Mouse (Mus musculus) kidney, adult 8-10 months (tissue): ENCODE results near the gene Hjurp.
A peak's percentile ranks its signal among the peaks of the same experiment; 100 is the strongest.

Experiments used
- DNase-seq, 2 experiments: peaks; one replicate each; pipeline ENCODE4 v3.0.0; 2022

Hjurp gene

GRCm38 (mm10) chr1:88277098-88277817 is at the start of gene Hjurp, which contains the start of gene Trpm8:
Gene Hjurp, minus strand, starts transcription at chr1:88277633.
Gene Trpm8, plus strand, starts transcription at chr1:88277661.
- peak; percentile 100 for DNase-seq

- DNase-seq = no peak
These were observed 45.7 kb upstream of the Hjurp start for GRCm38 (mm10) chr1:88323101-88323500.

DNA sequence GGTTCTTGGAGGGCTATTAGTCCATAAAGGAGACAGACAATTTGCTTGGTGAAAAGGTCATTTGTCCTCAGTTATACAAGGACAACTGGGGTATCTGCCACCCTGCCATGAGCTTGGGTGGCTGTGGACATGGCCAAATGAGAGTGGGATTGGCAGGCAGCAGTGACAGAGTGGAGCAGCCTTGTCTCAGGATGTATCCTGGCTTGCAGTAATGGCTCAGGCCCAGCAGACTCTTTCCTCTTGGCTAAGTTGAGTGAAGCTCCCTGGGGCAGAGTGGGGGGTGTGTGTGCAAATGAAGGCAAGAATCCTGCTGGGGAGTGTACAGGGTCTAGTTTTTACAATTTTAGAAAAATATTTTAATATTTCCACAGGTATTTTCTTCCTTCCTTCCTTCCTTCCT is 44.7 kb upstream of the Hjurp start:
- no peak for DNase-seq

DNA sequence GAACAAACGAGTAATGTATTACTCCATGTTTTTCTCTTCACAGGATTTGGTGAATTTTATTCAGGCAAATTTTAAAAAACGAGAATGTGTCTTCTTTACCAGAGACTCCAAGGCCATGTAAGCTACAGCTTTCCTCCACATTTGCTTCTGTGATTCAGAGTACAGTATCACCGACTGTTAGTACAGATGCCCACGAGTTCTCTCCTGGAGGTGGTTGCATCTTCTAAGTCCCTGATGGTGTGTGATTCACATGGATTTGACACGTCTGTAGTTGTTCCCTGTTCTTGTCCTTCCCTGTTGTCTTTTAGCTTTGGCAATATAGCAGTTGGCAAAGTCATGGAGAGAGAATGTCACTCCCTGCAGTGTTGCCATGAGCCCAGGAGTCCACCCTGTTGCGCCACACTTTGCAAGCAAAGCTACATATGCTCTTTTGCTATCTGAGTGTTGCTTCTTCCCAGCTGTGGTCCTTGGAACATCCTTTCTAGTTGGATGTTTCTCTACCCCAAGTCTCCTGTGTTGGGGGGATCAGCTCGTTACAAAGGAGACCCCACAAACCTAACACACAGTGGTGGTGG is 43.5 kb upstream of the Hjurp start:
- no peak for DNase-seq

DNA sequence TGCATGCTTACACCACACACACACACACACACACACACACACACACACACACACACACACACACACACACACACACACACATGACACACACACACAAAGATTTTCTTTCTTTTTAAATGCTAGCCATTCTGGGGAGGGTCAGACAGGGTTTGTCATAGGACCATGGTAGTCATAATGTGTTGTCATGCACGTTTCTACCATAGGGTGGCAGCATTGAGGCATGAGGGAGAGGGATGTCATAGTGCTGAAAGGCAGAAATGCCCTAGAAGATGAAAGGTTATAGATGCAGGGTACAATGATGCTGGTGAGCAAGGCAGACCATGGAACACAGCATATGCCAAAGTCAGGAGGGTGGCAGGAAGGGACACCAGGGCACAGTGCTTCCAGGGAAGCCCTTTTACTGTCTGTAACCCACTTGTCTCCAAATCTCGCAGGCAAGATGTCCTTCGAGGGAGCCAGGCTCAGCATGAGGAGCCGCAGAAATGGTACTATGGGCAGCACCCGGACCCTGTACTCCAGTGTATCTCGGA is 41.2 kb upstream of the Hjurp start:
- peak in 1 of 2 experiments; percentile 51 for DNase-seq

DNA sequence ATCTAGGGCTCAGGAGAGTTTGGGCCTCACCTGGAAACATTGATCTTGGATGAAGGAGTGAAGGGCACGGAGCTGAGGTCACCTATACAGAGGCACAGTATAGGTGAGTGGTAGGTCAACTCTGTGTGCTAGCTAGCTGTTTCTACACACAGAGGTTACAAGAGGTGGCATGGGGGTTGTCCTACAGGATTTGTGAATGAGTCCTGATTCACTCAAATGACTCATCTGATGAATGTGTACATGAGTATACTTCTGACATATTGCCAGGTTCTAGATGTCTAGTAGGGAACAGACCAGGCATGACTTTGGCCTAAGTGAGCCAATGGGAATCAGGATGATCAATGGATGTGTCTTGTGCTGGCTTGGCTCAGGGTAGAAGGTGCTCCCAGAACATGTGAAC is 39.8 kb upstream of the Hjurp start:
- no peak for DNase-seq

DNA sequence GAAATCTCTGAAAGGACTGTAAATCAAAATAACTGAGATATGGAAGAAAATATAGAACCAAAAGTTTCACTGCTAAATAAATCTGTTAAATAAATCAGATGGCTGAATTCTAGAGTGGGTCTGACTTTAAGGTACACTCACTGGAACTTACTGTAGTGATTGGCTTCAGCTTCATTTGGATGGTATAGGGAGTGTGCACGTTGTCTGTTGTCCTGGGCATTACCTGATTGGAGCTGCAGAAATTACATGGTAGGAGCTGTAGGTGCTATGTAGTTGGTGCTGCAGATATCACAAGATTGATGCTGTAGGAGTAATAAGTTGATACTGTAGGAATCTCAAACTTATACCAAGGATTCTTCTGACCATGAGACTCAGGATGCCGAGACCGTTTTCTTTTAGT is 32.9 kb upstream of the Hjurp start:
- no peak for DNase-seq

DNA sequence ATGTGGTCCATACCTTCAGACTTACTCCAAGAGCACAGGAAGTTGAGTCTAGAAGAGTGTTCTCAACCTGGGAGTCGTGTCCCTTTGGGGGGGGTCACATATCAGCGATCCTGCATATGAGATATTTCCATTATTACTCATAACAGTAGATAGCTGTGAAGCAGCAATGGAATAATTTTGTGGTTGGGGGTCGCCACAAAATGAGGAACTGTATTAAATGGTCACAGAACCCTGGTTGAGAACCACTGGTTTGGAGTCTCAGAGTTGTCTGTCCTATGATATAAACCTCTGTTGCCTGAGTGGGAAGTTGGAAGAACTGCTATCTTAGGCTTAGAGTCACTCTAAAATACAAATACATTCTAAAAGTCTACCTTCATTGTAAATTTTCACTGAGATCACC is 32.5 kb upstream of the Hjurp start:
- DNase-seq = no peak

- no peak for DNase-seq
These were observed 31.6 kb upstream of the Hjurp start for GRCm38 (mm10) chr1:88309020-88309419.

DNA sequence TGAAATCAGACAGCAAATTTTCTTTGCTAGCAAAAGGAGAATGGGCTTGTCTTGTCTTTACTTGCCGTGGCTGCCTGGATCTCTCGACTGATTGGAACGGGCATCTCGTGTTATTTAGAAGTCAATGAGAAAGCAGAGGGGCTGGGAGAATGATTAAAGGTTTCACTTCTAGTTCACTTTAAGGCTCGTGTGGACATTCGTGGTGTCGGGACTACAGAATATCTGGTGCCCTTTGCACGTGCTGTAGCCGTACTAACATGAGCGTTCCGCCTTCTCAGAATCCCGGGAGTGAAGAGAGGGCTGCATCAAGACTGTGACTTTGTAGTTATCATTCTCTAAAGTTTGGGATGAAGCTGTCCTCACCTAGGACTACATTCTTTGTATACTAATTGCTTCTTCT is 29.7 kb upstream of the Hjurp start:
- DNase-seq = no peak

DNA sequence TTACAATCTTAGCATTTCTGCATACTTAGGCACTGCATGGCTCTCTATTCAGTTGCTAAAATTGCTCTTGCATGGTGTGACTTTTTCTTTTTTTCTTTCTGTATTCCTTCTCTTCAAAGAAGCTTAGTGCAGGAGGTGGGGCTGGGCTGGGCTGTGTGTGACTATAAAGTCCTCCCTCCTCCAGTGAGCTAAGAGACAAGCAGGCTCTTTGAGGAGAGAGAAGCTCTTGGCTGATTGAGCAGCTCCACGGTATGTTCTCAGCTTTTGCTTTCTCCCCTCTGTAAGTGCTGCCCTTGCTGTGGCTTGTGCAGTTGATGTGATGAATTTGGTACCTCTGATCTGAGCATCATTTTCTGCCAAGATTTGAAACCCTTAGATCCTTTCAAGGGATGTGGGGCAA is 29.1 kb upstream of the Hjurp start:
- DNase-seq = no peak

- DNase-seq = no peak
These were observed 27.8 kb upstream of the Hjurp start for GRCm38 (mm10) chr1:88305018-88305795.

DNA sequence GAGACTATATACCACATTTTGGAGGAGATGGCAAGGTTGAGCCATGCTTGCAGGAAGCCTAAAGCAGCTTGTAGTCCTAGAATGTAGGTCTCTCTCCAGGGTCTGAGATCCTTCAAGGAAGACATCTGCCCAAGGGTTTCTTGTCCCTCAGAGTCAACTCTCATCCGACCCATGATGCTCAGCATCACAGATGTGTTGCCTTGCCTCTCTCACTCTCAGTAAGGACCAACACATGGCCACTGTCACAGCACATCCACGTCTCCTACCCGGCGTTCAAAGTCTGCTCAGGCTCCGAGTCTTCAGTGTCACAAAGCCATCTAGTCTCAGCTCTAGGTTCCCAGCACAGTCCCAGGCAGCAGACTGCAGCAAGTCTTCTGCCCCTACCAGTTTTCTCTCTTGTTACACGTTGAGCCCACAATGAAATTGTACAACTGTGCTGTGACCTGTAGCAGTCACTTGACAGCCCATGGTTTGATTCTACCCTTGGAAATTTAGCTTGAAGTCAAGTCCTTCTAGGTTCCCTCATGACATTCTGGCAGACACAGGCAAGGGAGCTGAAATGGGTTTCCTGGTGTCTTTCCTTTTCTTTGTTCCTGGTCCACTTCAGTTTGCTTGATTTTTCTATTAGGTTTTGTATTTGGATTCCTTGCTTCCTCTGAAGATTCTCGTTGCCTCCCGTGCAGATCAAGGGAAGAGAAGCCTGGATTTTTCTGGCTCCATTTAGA is 27.0 kb upstream of the Hjurp start:
- no peak for DNase-seq

- no peak for DNase-seq
These were observed 26.3 kb upstream of the Hjurp start for GRCm38 (mm10) chr1:88303762-88304161.

DNA sequence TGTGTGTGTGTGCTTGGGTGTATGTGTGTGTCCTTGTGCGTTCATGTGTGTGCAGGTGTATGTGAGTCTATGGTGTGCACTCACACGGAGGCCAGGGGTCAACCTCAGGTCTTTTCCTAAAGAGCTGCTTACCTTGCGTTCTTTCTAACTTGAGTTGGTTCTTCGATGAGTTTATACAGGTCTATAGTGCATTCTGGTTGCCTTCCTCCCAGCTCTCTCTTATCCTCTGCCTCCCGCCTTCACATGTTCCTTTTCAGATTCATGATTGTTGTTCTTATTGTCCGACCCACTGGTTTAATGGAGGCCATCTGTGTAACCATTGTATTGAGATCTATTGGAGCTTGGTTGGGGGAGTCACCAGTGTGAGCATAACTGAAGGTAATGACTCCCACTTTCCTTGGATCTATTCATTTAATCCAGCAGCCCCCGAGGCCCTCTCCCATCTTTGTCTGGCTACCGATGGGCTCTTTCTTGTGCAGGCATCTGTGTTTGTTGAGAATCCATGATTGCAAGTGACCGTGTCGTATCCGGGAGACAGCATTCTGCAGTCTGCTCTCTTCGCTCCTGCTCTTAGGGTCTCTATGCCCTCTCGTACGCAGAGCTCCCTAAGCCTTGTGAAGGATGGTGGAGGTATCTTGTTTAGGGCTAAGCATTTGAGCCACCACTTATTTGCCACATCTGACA is 24.8 kb upstream of the Hjurp start:
- no peak for DNase-seq

DNA sequence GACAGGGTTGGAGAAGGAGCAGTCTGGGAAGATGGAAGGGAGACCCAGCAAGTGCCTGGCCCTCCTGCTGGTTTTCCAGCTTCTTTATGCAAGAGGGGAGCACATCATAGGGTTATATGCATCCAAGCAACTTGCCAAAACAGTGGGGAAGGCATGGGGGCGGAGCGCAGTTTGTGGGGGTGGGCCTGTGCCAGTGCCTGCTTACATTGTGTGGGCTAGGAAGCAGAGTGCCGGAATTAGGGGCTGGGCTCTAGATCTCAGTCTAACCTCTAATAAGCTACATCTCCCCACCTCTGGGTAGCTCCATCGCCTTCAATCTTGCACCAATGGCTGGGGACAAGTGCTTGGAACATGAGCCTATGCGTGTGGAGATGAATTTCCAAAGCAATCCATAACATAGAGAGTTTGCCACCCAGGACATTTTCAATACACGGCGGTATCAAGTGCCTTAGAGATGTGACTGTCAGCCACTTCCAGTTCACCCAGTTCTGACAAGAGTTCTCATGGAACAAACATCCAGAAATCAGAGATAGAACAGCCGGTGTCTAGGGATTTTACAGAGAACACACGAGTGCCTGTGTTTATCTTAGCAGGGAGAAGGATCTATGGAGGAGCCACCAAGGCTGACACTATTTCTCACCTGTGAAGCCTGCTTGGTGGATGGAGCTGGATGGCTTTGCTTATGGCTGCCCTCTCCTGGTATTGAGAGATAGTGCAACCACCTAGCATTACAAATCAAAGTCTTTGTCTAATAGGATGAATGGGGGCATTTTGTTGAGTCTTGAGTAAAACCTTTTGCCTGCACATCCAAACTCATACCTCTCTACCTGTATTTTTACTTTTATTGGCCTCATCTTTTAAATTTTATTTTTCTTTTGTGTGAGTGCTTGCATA is 23.9 kb upstream of the Hjurp start:
- no peak for DNase-seq

- DNase-seq = no peak
These were observed 23.0 kb upstream of the Hjurp start for GRCm38 (mm10) chr1:88300301-88301050.

DNA sequence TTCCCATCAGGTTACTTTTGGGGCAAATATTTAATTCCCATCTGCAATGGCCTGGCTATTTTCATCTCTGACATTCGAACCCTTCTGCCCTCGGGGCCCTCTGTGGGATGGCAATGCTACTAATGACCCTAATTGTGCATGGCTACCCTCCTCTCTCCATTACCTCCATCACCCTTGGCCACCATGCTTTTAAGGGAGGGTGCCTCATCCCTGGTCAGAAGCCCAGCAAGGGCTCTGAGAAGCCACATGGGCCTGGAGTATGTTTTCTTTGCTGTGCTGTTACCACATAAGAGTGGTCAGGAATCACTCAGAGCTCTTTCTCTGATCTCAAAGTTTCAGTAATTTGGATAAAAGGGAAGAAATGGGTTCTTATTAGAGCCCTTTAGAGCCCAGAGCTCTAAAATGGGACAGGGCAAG is 22.1 kb upstream of the Hjurp start:
- DNase-seq = no peak

DNA sequence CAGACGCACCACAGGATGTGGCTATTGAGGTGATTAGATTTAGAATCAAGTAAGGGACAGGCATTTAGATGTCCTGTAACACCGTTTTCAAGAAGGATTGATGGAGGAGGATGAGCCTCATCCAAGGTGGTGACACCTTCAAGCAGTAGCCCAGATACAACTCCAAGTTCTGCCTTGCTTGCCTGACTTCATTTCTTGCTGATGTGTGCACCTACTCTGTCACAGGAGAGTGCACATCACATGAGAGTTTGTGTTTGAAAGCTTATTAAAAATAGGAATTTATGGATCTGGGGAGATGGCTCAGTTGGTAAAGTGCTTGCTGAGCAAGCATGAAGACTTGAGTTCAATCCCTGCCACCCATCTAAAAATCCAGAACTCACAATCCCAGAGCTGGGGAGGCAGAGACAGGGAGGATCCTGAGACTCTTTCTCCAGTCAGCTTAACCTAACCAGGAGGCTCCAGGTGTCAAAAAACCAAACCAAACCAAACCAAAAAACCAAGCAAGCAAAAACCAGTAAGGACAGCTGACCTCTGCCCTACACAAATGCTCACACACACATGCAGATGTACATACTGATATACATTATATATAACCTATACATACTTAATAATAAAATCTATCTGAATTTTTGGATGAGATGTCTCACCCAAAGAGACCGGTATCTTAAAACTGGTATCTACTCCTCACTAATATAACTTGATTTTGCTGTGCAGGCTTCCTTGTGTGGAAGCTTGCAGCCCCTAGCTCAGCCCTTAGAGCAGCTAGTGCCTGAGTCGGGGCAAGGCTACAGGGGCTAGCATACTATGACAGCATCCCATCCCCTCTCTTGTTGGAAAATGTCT is 21.5 kb upstream of the Hjurp start:
- no peak for DNase-seq
